13 mouse cellular contexts compared by ENCODE assay signal in the genomic region with DNA sequence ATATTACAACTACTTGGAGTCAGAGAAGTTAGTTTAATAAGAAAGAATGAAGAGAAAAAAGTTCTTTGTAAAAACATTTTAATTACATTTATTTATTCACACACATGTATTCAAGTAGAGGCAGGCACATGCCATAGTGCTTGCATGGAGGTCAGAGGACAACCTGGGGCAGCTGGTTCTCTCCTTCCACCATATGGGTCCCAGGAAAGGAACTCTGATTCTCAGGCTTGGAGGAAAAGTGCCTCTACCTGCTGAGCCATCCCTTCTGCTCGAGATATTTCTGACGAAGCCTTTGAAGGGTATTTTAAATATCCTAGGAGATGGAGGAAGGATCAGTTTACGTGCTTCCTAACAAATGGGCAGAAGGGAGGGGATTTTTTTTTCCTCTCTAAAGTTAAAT.
"Had no signal": no experiment of that assay in that cellular context is flagged by ENCODE, and none has a peak within 500 bp of the region (broad histone marks: within the 10 kb centered on the region; RNA-seq: fewer than 3 reads in every experiment).

No protein-coding gene starts in this region.

- H3K4me3 ChIP-seq: liver, embryonic 15.5 days; neural tube, embryonic 13.5 days had no signal

- H3K27ac ChIP-seq: liver, embryonic 15.5 days; neural tube, embryonic 13.5 days had no signal

- DNase-seq: kidney, postnatal 10 days; kidney, postnatal 4 days; left cerebral cortex, postnatal 4 days; lung, adult 2 months; lung, postnatal 36 days; right cerebral cortex, postnatal 14 days; thymus, postnatal 36 days had no signal

- H3K27me3 ChIP-seq: liver, embryonic 15.5 days; neural tube, embryonic 13.5 days had no signal

- ATAC-seq: lung, postnatal 0 days; midbrain, embryonic 16.5 days had no signal

- H3K9ac ChIP-seq: liver, embryonic 15.5 days; neural tube, embryonic 13.5 days had no signal

- H3K36me3 ChIP-seq: neural tube, embryonic 13.5 days had no signal

- H3K9me3 ChIP-seq: liver, embryonic 15.5 days; neural tube, embryonic 13.5 days had no signal

- H3K4me2 ChIP-seq: liver, embryonic 11.5 days; liver, embryonic 15.5 days; midbrain, embryonic 11.5 days; neural tube, embryonic 13.5 days had no signal
